Mouse (Mus musculus): ENCODE measurements around the gene Ppp1r9a.

GRCm38 (mm10) chr6:5177967-5178891 is 275.5 kb downstream of the Ppp1r9a start:
- TF ChIP-seq ZKSCAN1 (IDR thresholded peaks at IDR 0.05; ENCODE audit: borderline replicate concordance, low read depth, low read length) (no peak), CTCF (conservative IDR thresholded peaks at IDR 0.05 in 1 of 2, IDR thresholded peaks at IDR 0.05 in 1 of 2; ENCODE audit: low read depth in 2 of 2, low read length in 2 of 2) (no peak), E2F4 (IDR thresholded peaks at IDR 0.05; ENCODE audit: insufficient replicate concordance, low read depth, low read length) (no peak), MAX (IDR thresholded peaks at IDR 0.05; ENCODE audit: low read length) (no peak), TCF12 (IDR thresholded peaks at IDR 0.05; ENCODE audit: low read depth, low read length) (no peak), POLR2A (IDR thresholded peaks at IDR 0.05; ENCODE audit: low read depth, low read length) (no peak), EP300 (IDR thresholded peaks at IDR 0.05; ENCODE audit: low read length) (no peak), CHD1 (IDR thresholded peaks at IDR 0.05; ENCODE audit: low read depth, low read length) (no peak), UBTF (IDR thresholded peaks at IDR 0.05; ENCODE audit: low read depth, low read length) (no peak), MAZ (IDR thresholded peaks at IDR 0.05; ENCODE audit: low read depth, low read length) (no peak), JUND (conservative IDR thresholded peaks at IDR 0.05; ENCODE audit: low read depth, low read length) (no peak), CHD2 (IDR thresholded peaks at IDR 0.05; ENCODE audit: low read length) (no peak), USF1 (IDR thresholded peaks at IDR 0.05; ENCODE audit: low read depth, low read length) (no peak), RCOR1 (conservative IDR thresholded peaks at IDR 0.05; ENCODE audit: low read depth, low read length) (no peak)

Measured in CH12.LX (cell line).